Mouse (Mus musculus): ENCODE data around the gene Dolk. TPM values are rescaled to one million over a fixed set of nuclear protein-coding genes. Genes with fewer than 3 reads are reported as not detected.
A peak's percentile ranks its signal among the peaks of the same experiment; 100 is the strongest.

The Dolk gene
- polyA plus RNA-seq, 1 experiment from 2014 or later, result 23.9 TPM

GRCm38 (mm10) chr2:30239777-30240176 is 46.4 kb downstream of the Dolk start:
- Histone ChIP-seq H3K9me3 (no peaks in the 10 kb centered on the region), H3K36me3 (replicated peaks) (peaks cover 54% of the 10 kb centered on the region), H3K27ac (replicated peaks) (no peak overlapping the region), H3K4me3 (peak overlapping the region; percentile 95), H3K27me3 (replicated peaks; ENCODE audit: low read depth, poor library complexity, severe bottlenecking) (no peaks in the 10 kb centered on the region), H3K4me1 (peaks cover 37% of the 10 kb centered on the region)
- 90% methylated on average over 4 of the region's 4 CpGs for WGBS
- DNase-seq (ENCODE audit: low spot score), result no peak

- H3K27ac ChIP-seq (replicated peaks), result peak overlapping the region; percentile 96; the same call in 1 of the 2 replicates
- H3K4me3 ChIP-seq, result peak overlapping the region; percentile 95
- H3K4me1 ChIP-seq, result peaks cover 32% of the 10 kb centered on the region
- peaks cover 46% of the 10 kb centered on the region for H3K36me3 ChIP-seq (replicated peaks)
- no peak for DNase-seq (ENCODE audit: low spot score)
- no peaks in the 10 kb centered on the region for H3K27me3 ChIP-seq (replicated peaks; ENCODE audit: low read depth, poor library complexity, severe bottlenecking)
- WGBS, result 75% methylated on average over 3 of the region's 3 CpGs
- H3K9me3 ChIP-seq, result no peaks in the 10 kb centered on the region
Measured at GRCm38 (mm10) chr2:30238906-30239465, 47.1 kb downstream of the Dolk start.

- H3K4me3 ChIP-seq, result peak overlapping the region; percentile 95
- peaks cover 32% of the 10 kb centered on the region for H3K4me1 ChIP-seq
- no peaks in the 10 kb centered on the region for H3K9me3 ChIP-seq
- no peaks in the 10 kb centered on the region for H3K27me3 ChIP-seq (replicated peaks; ENCODE audit: low read depth, poor library complexity, severe bottlenecking)
- no peak for DNase-seq (ENCODE audit: low spot score)
- WGBS, result under 1% methylated on average over 42 of the region's 42 CpGs
- peak overlapping the region; percentile 96 for H3K27ac ChIP-seq (replicated peaks)
- peaks cover 35% of the 10 kb centered on the region for H3K36me3 ChIP-seq (replicated peaks)
Measured at GRCm38 (mm10) chr2:30237881-30238280, 48.3 kb downstream of the Dolk start.

DNA sequence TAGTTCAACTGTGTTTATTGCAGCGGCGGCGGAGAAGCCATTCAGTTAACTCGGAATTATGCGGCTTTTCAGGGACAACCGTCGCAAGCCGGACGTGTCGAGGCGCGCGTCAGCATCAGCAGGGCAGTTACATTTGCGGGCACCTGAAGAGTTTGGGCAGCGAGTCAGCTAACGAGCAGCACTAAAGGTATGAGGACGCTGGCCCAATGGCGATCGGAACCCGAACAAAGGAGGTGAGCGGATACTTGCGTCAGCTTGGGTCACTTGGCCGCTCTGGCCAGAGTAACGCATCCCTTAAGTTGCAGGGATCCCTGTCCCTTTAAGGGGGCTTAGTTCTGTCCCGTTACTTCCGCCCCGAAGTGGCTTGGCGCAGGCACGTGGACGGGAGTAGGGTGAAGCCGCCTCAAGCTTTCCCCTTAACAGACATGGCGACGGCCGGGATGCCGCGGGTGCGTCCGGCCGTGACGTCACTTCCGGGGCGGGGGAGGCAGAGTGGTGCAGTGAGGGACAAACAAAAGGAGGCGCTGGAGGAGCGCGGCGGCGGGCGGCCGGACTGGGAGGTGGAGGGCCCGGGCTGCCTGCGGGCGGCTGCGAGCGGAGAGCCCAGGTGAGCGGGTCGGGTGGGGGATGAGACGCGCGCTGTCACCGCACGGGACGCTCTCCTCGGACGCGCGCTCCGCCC is 48.8 kb downstream of the Dolk start, which contains the start of gene Lrrc8a:
TSS of gene Lrrc8a (plus strand) at position 517 of the 682 bp plus-strand sequence.
- peak; percentile 100 for DNase-seq (ENCODE audit: low spot score)
- H3K9me3 ChIP-seq, result no peaks in the 10 kb centered on the region
- peak within 1 kb of the TSS; percentile 96 for H3K27ac ChIP-seq (replicated peaks)
- peak within 1 kb of the TSS; percentile 95 for H3K4me3 ChIP-seq
- no peaks in the 10 kb centered on the region for H3K27me3 ChIP-seq (replicated peaks; ENCODE audit: low read depth, poor library complexity, severe bottlenecking)
- WGBS, result under 1% methylated on average over 67 of the region's 67 CpGs
- H3K4me1 ChIP-seq, result peaks cover 26% of the 10 kb centered on the region
- H3K36me3 ChIP-seq (replicated peaks), result peaks cover 29% of the 10 kb centered on the region

DNA sequence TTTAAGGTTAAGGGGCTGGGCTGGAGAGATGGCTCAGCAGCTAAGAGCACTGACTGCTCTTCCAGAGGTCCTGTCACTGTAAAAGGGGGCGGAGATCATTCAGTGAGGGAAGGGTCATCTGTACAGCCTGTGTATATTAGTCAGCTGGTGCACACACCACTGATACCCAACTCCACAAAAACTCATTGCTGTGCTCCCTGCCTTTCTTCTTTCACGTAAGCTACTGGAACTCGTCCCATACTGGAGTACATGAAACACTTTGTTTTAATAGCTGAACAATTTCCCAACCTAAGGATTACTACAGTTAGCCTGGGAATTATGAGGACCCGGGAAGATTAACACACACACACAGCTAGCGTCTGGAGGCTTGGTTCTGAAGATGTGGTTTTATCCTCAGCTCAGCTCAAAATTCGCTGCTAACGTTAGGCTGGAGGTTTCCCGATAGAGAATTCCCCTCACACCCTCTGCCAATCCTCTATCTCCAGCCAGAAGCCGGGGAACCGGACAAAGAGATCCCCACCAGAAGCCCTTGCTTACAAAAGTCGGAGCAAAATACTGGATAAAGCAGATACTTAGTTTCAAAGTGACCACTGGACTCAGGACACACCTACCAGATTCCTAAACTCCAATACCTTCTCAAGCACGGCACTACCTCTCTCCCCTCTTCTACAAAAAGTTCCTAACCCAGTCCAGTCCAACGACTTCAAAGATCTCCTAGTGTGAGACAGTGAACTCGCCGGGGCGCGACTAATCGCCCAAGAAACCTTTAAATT is 49.5 kb downstream of the Dolk start:
- peak overlapping the region; percentile 95 for H3K4me3 ChIP-seq
- DNase-seq (ENCODE audit: low spot score), result peak; percentile 26
- 7% methylated on average over 18 of the region's 18 CpGs for WGBS

DNA sequence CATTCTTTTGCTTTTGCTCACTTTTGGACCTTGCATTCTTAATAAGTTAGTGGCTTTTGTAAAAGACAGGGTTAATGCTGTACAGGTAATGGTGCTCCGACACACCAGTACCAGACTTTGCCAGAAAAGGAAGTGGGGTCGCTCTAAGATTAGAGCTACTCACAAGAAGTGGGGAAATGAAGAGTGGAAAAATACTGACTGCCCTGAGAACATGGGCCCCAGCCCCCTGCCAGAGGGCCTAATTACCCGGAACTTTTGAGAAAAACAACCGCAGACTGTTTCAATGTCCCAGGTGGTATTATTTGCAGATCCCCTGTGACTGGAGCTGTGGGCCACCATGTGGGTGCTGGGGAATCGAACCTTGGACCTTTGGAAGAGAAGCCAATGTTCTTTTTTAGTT is 50.5 kb downstream of the Dolk start:
- no peak for DNase-seq (ENCODE audit: low spot score)
- Histone ChIP-seq H3K27ac (replicated peaks) (no peak overlapping the region), H3K36me3 (replicated peaks) (peaks cover 12% of the 10 kb centered on the region), H3K4me1 (peaks cover 25% of the 10 kb centered on the region), H3K4me3 (no peak overlapping the region), H3K9me3 (peaks cover 10% of the 10 kb centered on the region; the same call in 1 of the 2 replicates), H3K27me3 (replicated peaks; ENCODE audit: low read depth, poor library complexity, severe bottlenecking) (no peaks in the 10 kb centered on the region)
- WGBS, result 82% methylated on average over 5 of the region's 5 CpGs

More for the DNA sequence above, 49.5 kb downstream of the Dolk start:
- Histone ChIP-seq H3K27me3 (replicated peaks; ENCODE audit: low read depth, poor library complexity, severe bottlenecking) (no peaks in the 10 kb centered on the region), H3K36me3 (replicated peaks) (peaks cover 22% of the 10 kb centered on the region), H3K4me1 (peaks cover 25% of the 10 kb centered on the region), H3K9me3 (no peaks in the 10 kb centered on the region), H3K27ac (replicated peaks) (peak overlapping the region; percentile 96)

Other genes starting within 250 kb of the Dolk start
- gene Wdr34, start 237.5 kb downstream of the Dolk start, polyA plus RNA-seq (2016; fragmentation: Nextera tagmentation; extraction: Ambion mirVana), result 29.4 and 32.9 TPM in 2 replicates
- 870 and 873 TPM in 2 replicates for gene Set, start 229.0 kb downstream of the Dolk start, polyA plus RNA-seq (2016; fragmentation: Nextera tagmentation; extraction: Ambion mirVana)
- 12.7 and 13.9 TPM in 2 replicates for gene Pkn3, start 208.7 kb downstream of the Dolk start, polyA plus RNA-seq (2016; fragmentation: Nextera tagmentation; extraction: Ambion mirVana)
- 35.2 and 37.7 TPM in 2 replicates for gene Zdhhc12, start 192.7 kb downstream of the Dolk start, polyA plus RNA-seq (2016; fragmentation: Nextera tagmentation; extraction: Ambion mirVana)
- gene Zer1, start 161.7 kb downstream of the Dolk start, polyA plus RNA-seq (2016; fragmentation: Nextera tagmentation; extraction: Ambion mirVana), result 7.1 and 7.4 TPM in 2 replicates
- 8.1 and 8.2 TPM in 2 replicates for gene Tbc1d13, start 152.6 kb downstream of the Dolk start, polyA plus RNA-seq (2016; fragmentation: Nextera tagmentation; extraction: Ambion mirVana)
- 18.3 and 19.9 TPM in 2 replicates for gene Endog, start 114.8 kb downstream of the Dolk start, polyA plus RNA-seq (2016; fragmentation: Nextera tagmentation; extraction: Ambion mirVana)
- 95.4 and 98.5 TPM in 2 replicates for gene Spout1, start 107.9 kb downstream of the Dolk start, polyA plus RNA-seq (2016; fragmentation: Nextera tagmentation; extraction: Ambion mirVana)
- gene Kyat1, start 80.5 kb downstream of the Dolk start, polyA plus RNA-seq (2016; fragmentation: Nextera tagmentation; extraction: Ambion mirVana), result 8.2 and 8.3 TPM in 2 replicates
- 46.5 and 47.5 TPM in 2 replicates for gene Lrrc8a, start 48.6 kb downstream of the Dolk start, polyA plus RNA-seq (2016; fragmentation: Nextera tagmentation; extraction: Ambion mirVana)
- gene Gm28035, start 45.8 kb downstream of the Dolk start, polyA plus RNA-seq (2016; fragmentation: Nextera tagmentation; extraction: Ambion mirVana), result 0.05 and 0.09 TPM in 2 replicates
- gene Phyhd1, start 20.1 kb downstream of the Dolk start, polyA plus RNA-seq (2016; fragmentation: Nextera tagmentation; extraction: Ambion mirVana), result 2.9 and 4.9 TPM in 2 replicates
- not detected in 2 replicates for gene Gm28038, start 5.3 kb downstream of the Dolk start, polyA plus RNA-seq (2016; fragmentation: Nextera tagmentation; extraction: Ambion mirVana)
- 68.0 and 76.6 TPM in 2 replicates for gene Nup188, start 63 bp upstream of the Dolk start, polyA plus RNA-seq (2016; fragmentation: Nextera tagmentation; extraction: Ambion mirVana)
- gene Sh3glb2, start 73.0 kb upstream of the Dolk start, polyA plus RNA-seq (2016; fragmentation: Nextera tagmentation; extraction: Ambion mirVana), result 84.8 and 85.6 TPM in 2 replicates
- gene Miga2, start 77.9 kb upstream of the Dolk start, polyA plus RNA-seq (2016; fragmentation: Nextera tagmentation; extraction: Ambion mirVana), result 29.3 and 30.8 TPM in 2 replicates
- 46.2 and 47.9 TPM in 2 replicates for gene Dolpp1, start 105.9 kb upstream of the Dolk start, polyA plus RNA-seq (2016; fragmentation: Nextera tagmentation; extraction: Ambion mirVana)
- 19.9 and 20.3 TPM in 2 replicates for gene Crat, start 129.5 kb upstream of the Dolk start, polyA plus RNA-seq (2016; fragmentation: Nextera tagmentation; extraction: Ambion mirVana)
- 161 and 162 TPM in 2 replicates for gene Ptpa, start 129.7 kb upstream of the Dolk start, polyA plus RNA-seq (2016; fragmentation: Nextera tagmentation; extraction: Ambion mirVana)
- gene Ier5l, start 187.9 kb upstream of the Dolk start, polyA plus RNA-seq (2016; fragmentation: Nextera tagmentation; extraction: Ambion mirVana), result 2.8 and 3.4 TPM in 2 replicates